Mouse (Mus musculus) cerebellum, adult (tissue): ENCODE measurements around the gene Mrgbp.

ENCODE experiments used
- ATAC-seq: cut with Nextera tagmentation; 2 replicates; pipeline ENCODE4 v1.9.2; 2017; ENCODE audit warnings: mild to moderate bottlenecking, moderate library complexity, mixed read lengths; ENCODE audit not compliant: insufficient number of reproducible peaks, low FRiP score, low TSS enrichment

Mrgbp gene

DNA sequence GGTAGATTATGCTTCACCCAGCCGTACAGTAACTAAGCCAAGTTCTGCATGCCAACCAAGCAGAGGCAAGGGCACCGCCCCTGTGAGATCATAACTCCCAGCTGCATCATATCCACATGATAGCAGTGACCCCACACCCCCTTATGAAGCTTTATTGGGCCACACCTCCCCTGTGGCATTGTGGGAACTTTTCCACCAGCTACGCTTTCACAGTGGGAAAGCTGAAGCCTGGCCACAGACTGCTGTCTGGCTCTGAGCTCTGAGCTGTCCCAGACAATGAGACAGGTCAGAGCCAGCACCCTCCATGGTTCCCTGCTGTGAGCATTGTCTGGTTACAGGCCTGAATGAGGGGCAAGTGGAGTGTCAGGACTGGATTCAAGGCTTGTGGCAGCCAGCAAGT, at the start of gene Mrgbp:
Mrgbp (plus strand) TSS at position 303 of the 400 bp plus-strand sequence.
- no peak for ATAC-seq

DNA sequence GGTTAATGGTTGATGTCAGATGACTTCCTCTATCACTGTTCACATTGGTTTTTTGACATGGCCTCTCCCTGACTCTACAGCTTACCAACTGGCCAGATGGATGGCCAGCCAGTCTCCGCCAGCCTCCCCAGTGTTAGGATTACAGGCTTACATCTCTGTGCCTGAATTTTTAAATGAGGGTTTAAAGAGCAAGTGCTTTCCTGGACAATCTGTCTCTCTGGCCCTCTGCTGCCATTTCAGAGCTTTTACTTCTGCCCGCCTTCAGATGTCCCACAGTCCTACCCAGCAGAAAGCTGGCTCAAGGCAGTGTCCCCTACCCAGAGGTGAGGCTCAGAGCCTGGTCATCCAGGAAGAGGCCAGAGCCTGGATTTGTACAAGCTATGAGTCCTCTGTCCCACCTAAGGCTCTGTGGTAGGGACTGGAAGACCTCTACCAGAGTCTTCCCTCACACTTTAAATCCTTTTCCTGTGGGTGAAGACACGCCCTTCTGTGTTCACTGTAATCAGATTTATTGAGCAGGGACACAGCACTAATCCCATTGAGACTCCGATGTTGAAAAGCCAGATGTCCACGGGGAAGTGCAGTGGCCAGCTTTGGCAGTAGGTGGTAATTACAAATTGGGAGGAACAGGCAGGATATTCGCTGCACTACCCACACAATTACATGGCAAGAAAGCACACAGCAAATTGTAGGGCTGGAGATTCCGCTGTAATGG, 49.3 kb upstream of the Mrgbp start:
- ATAC-seq: no peak

DNA sequence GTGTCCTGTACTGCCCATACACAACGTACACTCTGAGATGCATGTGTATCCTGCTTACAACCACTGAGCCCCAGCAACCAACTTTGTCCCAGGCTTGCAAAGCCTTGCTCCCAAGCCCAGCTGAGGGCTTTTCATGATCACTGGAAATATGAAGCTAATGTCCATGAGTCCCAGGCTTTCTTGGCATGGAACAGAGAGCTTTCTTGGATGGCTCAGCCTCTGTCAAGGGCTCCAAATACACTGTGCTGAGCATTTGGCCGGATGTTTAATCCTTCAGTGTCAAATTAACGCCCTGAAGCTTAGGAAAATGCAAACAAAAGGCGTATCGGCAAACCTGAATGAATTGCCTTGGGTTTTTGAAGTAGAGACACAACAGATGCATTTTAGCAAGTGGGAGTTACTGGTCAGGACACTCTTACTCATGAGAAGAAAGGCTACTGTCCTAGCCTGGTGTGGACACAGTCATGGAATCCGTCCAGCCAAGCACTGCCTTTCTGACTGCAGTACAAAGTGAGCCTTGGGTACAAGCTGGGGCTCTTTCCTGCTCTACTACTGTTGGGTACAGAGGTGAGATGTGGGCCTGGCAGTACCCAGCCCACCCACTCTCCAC, 48.6 kb upstream of the Mrgbp start:
- ATAC-seq: no peak

DNA sequence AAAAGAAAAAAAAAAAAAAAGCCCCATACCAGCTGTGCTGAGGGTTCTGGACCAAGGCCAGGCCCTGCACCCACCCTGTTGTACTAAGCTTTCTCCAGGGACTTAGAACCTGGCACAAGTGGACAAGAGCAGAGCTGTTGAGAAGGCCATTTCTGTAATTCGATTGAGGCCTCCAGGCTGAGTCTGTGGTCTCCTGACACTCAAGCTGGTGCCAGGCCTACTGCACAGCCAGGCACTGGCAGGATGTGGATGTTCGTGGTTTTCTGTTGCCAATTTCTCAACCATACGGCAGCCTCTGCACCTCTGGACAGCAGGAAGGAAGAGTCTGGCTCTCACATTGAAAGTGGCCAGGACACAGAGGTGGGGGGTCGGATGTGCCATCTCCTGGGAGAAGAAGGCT, 47.9 kb upstream of the Mrgbp start:
- no peak for ATAC-seq

DNA sequence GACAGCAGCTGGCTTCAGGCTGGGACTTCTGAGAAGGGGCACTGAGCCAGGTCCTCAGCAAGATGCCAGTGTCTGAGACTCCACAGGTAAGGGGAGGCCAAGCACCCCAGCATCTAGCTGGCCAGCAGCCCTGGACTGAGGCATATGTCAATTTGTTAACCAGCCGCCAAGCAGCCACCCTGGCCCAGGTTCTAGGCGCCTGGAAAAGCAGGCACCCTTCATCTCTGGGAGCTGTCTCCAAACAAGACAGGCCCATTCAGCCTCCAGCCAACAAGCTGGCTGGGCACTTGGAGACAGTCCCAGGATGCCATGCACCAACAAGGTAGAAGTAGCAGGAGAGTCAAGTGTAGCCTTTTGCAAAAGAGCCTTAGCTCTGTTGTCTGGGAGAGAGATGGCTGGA, 37.4 kb upstream of the Mrgbp start:
- ATAC-seq: no peak

DNA sequence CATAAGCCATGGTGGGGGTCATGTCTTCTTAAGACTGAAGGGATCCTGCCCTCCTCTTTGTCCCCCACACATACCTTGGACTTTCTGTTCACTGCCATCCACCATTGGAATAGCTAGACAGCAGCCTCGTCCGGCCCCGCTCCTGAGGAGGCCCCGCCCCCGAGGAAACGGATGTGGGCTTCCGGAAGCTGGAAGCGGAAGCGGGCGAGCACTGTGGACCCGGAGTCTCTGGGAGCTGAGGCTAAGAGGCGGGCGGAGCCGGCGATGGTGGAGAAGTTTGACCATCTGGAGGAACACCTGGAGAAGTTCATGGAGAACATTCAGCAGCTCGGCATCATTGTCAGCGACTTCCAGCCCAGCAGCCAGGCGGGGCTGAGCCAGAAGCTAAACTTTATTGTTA, 36.1 kb upstream of the Mrgbp start:
- ATAC-seq: no peak

DNA sequence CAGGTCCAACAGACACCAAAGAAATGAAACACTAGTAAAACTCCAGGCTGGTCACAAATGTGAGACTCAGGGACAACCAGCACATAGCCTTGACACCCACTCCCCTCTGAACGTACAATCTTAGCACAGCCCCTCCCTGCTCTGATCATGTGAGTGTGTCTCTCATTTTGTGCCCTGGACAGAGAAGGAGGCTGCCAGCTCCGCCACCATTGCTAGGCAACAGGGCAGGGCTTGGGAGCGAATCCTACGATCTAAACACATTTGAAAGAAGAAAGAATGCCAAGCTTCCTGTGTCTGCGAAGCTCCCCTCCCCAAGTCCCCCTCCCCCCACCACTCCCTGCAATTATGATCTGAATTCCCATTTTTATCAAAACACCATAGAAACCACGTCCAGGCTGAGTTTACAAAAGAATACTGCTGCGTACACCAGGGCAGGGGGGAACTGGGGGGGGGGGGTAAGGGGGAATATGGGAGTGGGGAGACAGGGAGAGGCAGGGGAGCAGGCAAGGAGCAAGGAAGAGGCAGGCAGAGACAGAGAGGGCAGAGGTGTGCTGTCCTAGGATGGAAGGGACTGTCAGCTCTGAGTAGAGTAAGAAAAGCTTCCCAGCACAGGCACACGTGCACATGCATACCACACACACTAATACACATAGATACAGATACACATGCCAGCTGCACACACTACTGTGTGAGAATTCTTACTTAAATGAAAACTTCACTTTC, 33.6 kb upstream of the Mrgbp start:
- no peak for ATAC-seq

DNA sequence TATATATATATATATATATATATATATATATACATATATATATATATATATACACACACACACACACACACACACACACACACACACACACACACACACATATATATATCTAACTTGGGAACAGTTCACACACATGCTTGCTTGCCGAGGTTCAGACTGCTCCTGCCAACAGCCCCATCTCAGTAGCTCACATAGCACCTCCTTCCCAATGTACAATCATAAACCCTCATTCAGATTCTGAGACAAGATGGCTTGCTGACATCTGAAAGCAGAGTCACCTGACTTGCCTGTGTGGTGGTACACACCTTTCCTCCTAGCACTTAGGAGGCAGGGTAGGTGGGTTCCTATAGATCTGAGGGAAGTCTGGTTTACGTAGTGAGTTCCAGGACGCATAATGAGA, 28.8 kb upstream of the Mrgbp start:
- no peak for ATAC-seq

DNA sequence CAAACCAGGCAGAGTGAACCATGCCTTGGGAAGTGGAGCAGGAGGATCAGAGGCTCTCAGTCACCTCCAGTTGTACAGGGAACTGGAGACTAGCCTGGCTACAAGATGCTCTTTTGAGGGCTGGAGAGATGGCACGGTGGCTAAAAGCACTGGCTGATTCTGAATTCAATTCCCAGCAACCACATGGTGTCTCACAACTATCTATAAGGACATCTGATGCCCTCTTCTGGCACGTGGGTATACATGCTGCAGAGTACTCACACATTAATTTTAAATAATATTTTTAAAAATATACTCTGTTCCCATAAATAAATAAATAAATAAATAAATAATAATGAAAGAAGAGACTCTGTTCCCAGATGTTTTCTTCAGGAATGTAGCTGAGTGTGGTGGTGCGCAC, 25.9 kb upstream of the Mrgbp start:
- ATAC-seq: no peak

DNA sequence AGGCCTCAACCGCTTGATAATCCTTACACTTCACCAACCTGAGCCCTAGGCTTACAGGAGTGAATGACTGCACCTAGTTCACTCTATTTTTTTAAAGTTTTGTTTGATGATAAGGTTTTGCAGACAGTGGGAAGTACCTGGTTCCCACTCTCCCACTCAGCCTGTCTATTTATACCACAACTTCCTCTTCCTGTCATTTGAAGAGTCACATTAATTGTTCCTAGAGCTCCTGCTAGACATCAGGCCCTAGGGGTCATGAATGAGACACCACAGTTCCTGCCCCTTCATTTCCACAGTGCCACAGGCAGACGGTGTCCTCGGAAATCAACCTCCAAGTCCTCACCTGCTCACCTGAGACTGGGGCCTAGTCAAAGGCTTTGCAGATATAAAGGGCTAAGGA, 24.6 kb upstream of the Mrgbp start:
- ATAC-seq: no peak

DNA sequence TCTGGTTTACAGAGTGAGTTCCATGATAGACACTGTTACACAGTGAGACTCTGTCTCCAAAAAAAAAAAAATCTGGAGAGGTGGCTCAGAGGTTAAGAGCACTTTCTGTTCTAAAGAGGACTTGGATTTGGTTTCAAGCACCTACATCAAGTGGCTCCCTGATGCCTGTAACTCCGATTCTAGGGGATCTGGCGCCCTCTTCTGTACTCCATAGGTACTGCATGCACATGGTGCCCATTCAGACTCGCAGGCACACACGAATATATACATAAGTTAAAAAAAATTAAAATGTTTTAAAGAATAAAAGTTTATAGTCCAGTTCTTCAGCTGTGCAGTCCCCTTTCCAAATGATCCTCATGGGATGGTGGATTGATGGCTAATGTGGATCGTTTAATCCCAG, 20.9 kb upstream of the Mrgbp start:
- ATAC-seq: no peak

DNA sequence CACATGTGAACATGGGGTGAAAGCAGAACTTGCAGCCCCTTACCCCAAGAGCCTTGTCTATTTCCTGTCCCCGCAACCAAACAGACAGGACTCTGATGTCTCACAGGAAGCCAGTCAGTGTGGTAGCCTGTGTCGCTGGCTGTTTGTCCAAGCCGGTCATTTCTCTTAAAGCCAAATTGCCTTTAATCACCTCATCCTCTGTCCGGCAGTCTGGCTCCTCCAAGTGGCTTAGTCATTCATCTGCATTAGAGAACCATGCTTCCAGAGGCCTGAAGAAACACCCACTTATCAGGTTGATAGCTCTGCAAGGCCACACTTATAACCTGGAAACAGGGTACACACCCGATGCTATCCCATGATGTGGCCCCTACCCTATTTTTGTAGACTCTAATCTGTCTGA, 19.0 kb upstream of the Mrgbp start:
- ATAC-seq: no peak

DNA sequence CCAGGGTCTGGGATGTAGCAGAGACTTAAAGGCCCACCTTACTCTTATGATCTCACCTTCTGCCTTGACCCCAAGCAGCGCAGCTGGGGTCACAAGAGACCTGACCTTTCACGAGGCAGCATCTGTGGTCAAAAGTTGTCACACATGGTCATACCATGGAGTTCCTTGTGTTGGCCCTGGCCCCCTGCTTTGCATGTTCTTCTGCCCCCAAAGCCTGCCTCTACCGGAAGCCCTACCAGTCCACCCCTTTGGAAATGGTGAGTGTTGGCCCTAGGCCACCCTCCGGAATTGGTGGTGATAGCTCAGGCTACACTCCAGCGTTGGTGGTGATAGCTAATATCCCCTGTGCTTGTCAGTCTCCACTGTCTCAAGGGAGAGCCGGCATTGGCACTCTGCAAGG, 17.8 kb upstream of the Mrgbp start:
- ATAC-seq: no peak

DNA sequence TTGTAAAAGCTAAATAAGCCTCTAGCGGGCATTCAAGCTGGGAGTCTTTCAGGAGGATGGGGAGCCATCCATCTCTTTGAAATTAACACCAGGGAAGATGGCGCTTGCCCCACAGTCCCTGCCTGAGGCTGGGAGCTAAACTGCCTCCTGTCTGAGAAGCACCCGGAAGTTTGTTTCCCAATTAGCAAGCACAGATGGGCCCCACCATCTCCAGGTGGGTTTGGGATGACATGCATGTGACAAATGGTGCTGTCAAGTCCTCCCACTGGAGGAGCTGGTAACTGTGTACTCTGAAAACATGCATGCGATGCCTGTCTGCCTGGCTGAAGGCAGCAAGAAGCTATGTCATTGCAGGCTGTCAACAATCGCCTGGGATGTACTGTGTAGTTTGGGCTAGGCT, 17.3 kb upstream of the Mrgbp start:
- ATAC-seq: no peak

DNA sequence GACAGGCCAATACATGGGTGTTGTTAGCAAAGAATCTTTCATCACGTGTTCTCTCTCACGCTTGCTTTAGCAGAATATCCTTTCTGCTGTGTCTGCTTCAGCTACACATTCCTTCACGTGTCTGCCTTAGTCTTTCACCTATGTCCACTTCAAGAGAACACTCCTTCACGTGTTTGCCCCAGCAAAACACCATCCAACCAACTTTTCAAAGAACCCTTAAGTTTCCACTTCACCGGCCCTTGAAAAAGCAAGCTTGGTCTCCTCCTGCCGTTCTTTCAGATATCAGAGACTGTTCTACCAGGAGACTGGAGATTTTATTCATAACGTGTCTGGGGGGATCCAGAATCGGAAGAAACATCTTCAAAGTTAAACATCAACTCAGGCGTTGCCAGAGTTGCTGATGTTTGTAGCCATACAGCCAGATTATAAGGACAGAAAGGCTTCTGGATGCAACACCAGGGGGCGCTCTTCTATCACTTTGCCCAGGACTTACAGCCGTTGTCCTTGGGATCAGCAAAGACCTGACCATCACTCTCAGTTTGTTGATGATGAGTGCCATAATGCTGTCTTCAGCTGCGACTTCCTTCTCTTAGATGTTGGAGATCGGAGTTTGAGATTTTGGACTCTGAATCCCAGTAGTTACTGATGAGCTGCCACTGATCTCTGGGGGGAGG, 14.7 kb upstream of the Mrgbp start:
- ATAC-seq: no peak

DNA sequence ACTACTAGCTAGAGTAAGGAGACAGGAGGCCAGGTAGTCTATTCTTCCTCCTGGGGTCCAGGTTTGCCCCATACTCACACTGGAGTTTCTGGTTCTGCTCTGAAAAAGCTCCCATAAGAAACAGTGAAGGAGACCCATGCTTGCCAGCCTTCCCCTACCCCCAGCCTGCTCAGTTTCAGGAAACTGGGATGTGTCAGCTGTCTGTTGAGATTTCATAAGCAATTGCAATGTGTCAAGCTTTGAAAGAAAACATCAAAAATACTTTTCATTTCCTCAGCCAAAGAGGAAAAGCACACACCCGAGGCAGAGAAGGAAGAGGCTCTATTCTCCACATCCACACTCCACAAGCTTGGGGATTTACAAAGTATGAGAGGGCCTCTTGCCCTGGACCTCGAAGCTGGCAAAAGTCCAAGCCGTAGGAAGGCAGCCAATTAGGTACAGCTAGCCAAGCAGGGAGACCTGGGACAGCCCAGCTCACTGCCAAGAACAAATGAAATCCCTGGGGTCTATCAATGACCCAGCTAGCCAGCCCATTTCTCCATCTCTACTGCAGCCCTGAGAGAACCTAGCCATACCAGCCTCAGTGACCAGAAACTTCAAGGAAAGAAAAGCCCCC, 12.0 kb upstream of the Mrgbp start:
- no peak for ATAC-seq

DNA sequence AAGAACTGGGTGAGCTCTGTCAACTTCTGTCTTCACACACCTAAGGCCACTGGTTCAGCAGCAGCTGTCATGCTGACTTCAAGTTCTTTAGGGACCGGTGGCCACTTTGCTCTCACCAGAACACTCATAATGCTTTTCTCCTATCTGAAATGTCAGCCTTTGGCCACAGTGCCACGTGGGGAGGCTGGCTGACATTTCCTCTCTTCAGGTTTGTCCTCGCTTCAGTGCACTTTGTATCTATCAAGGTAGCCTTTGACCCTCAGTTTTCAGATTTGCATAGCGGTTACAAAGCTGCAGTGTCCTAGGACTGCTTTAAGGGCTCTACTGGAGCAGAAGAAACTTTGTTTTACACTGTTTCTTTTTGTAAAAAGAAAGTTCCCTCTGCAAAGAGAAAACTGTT, 4.6 kb upstream of the Mrgbp start:
- no peak for ATAC-seq

DNA sequence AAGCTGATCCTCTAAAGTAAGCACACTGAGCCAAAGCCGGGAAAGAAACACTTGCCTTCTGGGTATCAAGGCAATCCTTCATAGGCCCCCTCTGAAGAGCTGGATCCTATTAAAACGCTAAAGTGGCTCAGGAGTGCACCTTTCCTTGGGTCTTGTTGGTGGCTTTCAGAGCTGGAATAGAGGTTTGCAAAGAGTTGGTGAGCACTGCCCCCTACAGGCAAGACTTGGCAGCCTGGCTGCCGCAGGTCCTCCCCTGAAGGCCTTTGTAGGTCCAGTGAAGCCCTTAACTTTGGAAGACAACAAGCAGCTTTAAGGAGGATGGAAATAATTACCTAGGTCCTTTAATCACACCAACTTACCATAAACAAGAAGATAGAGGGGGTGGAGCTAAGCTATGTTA, 2.4 kb upstream of the Mrgbp start:
- no peak for ATAC-seq

DNA sequence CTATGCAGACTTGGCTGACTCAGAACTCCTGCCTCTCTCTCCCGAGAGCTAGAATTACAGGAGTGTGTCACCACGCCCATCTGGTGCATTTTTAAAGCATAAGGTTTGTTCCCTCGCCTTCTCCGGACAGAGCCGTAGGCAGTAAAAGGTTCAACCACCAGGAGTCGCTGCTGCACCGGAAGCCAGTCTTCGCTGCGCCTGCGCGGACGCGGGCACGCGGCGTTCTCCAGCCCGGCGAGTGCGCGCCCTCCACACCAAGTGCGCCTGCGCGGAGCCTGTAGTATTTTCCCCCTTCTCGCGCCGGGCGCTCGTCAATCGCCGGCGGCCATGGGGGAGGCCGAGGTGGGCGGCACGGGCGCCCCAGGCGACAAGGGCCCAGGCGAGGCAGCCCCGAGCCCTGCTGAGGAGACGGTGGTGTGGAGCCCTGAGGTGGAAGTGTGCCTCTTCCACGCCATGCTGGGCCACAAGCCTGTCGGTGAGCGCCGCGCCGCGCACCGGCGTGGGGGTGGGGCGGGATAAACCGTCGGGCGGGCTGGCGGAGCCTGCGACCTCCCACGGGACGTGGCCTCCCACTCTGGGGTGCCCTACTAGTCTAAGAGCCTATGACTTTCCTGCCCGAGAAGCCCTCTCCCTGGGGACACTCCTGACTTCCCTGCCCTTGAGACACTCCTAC, 1.5 kb downstream of the Mrgbp start:
- peak; percentile 77 for ATAC-seq

DNA sequence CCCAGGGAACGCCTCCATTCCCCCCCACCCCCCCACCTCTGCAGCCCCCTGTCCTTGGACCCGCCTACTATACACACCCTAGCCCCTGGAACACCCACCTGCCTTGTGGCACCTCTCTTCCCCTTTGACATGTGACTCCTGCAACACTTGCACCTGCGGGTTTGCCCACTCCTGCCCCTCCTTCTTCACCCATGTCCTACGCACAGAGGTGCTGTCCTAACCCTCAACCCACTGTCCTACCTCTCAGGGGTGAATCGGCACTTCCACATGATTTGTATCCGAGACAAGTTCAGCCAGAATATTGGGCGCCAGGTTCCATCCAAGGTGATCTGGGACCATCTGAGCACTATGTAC, 2.0 kb downstream of the Mrgbp start:
- ATAC-seq: no peak
